Mouse (Mus musculus): ENCODE measurements around the gene Jun.

The Jun gene

GRCm38 (mm10) chr4:95052025-95052899 lies at the start of gene Jun:
Gene Jun (minus strand): TSS chr4:95052222.
- DNase-seq (ENCODE audit: low spot score) = peak; percentile 95

DNA sequence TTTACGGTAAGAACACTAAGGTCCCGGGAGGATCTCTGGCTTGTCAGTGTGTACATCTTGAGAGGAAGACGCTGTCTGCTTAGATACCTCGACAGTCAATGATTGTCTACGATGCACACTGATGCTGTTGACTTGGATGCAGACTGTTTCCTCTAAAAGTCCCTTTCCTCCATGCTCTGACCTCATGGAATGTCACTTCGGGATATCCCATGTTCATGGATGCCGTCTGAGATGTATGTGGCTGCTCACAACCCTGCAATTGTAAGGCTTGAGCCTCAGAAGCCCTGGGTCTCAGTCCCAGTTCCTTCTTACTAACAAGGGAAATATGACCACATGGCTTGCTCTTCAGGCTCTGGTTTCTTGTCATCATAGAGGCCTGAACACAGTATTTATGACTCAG lies 49.7 kb upstream of the Jun start:
- no peak for DNase-seq (ENCODE audit: low spot score)

- no peak for DNase-seq (ENCODE audit: low spot score)
Measured at GRCm38 (mm10) chr4:95100694-95101093, 48.7 kb upstream of the Jun start.

- DNase-seq (ENCODE audit: low spot score) = no peak
Measured at GRCm38 (mm10) chr4:95099373-95099772, 47.4 kb upstream of the Jun start.

DNA sequence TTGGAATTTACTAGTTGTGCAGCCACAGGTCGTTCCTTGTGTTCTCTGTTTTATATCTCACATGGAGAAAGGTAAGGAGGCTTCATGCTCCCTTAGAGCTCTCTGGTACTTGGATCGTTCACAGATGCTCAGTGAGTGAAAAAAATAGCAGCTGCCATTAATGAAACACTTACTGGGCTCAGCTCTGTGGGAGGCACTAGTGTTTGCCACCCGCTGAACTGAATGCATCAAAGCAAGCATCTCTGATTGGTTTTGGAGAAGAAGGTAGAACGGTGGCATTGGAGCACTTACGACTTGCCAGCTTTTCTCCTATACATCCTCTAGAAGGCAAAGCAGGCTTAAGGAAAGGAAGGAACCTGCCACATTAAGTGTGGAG lies 46.7 kb upstream of the Jun start:
- DNase-seq (ENCODE audit: low spot score) = no peak

GRCm38 (mm10) chr4:95097942-95098721 lies 46.1 kb upstream of the Jun start:
- no peak for DNase-seq (ENCODE audit: low spot score)

GRCm38 (mm10) chr4:95096731-95097130 lies 44.7 kb upstream of the Jun start:
- no peak for DNase-seq (ENCODE audit: low spot score)

- DNase-seq (ENCODE audit: low spot score) = no peak
Measured at GRCm38 (mm10) chr4:95095911-95096310, 43.9 kb upstream of the Jun start.

- DNase-seq (ENCODE audit: low spot score) = no peak
Measured at GRCm38 (mm10) chr4:95095355-95095754, 43.3 kb upstream of the Jun start.

- DNase-seq (ENCODE audit: low spot score) = no peak
Measured at GRCm38 (mm10) chr4:95094700-95095113, 42.7 kb upstream of the Jun start.

GRCm38 (mm10) chr4:95093615-95094014 lies 41.6 kb upstream of the Jun start:
- DNase-seq (ENCODE audit: low spot score) = no peak

DNA sequence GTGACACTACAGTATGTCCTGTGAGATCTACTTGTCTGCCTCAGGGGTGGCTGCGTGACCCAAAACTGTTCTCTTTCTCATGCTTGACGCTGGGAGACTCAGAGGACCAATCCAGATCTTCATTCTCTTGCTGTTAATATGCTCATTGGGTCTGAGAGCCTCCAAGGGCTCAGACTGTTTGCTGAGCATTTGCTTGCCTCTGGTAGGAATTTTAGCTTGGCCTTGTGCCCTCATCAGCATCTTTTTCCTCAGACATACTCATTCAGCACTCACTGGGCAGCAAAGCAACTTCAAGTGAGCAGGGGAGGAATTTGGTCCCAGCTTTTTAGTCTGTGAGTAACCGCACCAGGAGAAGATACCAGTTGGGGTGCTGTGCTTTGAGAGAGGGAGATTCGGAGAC lies 40.5 kb upstream of the Jun start:
- DNase-seq (ENCODE audit: low spot score) = no peak

DNA sequence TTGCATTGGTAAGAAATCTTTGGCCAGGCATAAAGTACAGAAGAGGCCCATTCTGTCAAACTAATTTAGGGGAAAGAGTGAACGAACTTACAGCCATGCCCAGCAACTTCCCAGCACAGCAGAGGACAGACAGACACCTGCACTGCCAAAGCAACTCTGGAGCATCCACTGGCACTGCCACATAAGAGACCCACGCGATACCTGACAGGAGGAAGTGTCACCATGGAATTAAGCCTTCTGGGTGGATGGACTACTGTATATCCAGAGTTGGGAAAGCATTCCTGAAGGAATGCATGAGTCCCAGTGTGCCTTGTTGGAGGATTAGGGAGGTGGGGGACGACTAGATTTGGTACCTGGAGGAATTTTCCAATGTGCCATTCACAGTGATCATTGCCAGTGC lies 39.5 kb upstream of the Jun start:
- DNase-seq (ENCODE audit: low spot score) = no peak

- DNase-seq (ENCODE audit: low spot score) = no peak
Measured at GRCm38 (mm10) chr4:95089968-95090367, 37.9 kb upstream of the Jun start.

- DNase-seq (ENCODE audit: low spot score) = no peak
Measured at GRCm38 (mm10) chr4:95089053-95089452, 37.0 kb upstream of the Jun start.

- DNase-seq (ENCODE audit: low spot score) = no peak
Measured at GRCm38 (mm10) chr4:95083957-95084356, 31.9 kb upstream of the Jun start.

GRCm38 (mm10) chr4:95083191-95083729 lies 31.2 kb upstream of the Jun start:
- DNase-seq (ENCODE audit: low spot score) = no peak

- no peak for DNase-seq (ENCODE audit: low spot score)
Measured at GRCm38 (mm10) chr4:95082481-95083088, 30.6 kb upstream of the Jun start.

DNA sequence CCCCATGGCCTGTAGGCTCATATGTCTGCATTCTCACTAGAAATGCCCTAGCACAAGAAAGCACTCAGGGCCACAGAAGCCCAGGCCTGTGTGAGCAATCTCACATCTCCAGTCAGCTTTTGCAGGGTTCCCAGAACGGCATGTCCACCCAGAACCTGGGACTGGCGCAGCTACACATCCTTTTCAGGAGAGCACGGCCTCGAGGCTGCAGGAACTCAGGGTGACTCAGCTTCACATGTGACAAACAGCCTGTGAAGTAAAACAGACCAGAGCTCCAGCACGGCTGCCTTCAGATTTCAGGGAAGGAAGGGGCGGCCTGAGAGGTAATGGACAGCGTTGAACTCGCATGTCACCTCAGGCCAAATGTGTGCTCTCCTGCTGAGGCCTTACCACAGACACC lies 29.6 kb upstream of the Jun start:
- no peak for DNase-seq (ENCODE audit: low spot score)

GRCm38 (mm10) chr4:95078625-95079024 lies 26.6 kb upstream of the Jun start:
- no peak for DNase-seq (ENCODE audit: low spot score)

GRCm38 (mm10) chr4:95076279-95076678 lies 24.3 kb upstream of the Jun start:
- no peak for DNase-seq (ENCODE audit: low spot score)

DNA sequence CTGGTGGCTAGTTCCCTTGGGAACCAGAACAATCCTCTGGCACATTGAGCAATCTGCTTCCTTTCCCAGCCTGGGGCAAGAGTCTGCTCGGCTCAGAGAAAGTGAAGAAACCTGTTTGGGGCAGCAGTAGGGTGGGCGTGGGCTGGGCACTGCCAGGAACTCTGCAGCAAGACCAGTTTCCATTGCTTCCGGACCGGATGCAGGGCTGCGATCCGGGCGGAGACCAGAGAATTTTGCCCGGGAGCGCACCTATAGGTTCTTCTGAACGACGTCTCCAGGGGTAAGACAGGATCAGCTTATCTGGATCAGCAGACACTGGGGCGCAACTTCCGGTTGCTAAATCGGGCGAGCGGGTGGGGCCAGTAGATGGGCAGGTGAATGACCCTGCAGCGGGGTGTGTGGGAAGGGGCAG lies 23.6 kb upstream of the Jun start:
- DNase-seq (ENCODE audit: low spot score) = no peak

- DNase-seq (ENCODE audit: low spot score) = no peak
Measured at GRCm38 (mm10) chr4:95074319-95074718, 22.3 kb upstream of the Jun start.

All from c-Kit-positive CD71-positive TER-119-positive erythroid progenitor cells, embryonic 14.5 days (primary cell).